Mouse (Mus musculus) right cerebral cortex, adult 18-20 months (tissue): ENCODE results near the gene Sucla2.

Source experiments
- DNase-seq: peaks from one replicate; pipeline ENCODE4 v3.0.0; 2022; ENCODE audit warnings: mixed read lengths

The Sucla2 gene

DNA sequence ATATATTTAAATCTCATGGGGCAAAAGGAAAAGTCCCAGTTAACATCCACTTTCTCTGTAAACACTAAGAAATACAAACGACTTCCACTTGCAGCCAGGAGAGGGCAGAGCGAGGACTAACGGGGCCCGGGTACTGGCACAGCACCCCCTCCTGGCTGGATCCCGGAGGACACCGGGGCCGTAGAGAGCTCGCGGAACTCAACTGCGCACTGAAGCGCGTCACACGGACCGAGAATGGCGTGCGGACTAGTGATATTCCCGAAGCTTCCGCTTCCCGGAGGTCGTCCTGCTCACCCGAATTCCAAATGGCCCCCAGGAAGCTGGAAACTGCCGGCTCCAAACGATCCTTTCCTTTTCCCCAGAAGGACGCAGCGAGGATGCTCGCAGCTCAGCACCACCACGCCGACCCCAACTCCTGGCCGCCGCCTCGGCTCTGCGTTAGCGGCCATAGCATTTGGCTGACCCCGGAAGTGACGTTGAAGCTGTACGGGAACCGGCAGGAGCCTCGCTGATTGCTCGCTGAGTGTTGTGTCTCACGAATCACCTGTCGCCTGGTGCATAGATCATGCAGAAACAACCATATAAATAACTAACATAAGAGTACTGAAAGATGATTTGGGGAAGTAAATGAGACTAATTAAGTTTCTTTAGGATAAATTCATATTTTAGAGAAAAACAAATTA, at the start of gene Sucla2:
Sucla2 (plus strand) TSS at position 554 of the 683 bp plus-strand sequence.
- peak; percentile 95 for DNase-seq

DNA sequence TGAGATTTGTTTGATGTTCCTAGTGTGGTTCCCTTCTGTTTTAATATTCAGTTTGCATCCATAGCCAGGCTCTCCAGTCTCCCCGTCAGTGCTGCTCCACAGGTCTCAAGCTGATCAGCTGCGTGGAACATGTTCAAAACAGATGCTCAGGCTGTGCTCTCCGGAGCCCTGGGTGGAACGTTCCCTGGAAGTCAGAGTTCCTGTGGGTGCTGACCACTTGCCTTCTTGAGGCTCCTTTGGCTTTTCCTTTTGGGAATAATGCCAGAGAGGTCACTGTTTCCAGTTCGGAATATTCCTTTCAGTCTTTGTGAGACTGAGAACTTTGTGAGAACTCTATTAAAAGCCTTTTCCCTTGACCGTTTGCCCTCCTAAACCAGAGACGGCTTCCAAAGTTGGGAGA, 49.6 kb upstream of the Sucla2 start:
- DNase-seq: no peak

GRCm38 (mm10) chr14:73476361-73476934, 48.7 kb upstream of the Sucla2 start:
- no peak for DNase-seq

DNA sequence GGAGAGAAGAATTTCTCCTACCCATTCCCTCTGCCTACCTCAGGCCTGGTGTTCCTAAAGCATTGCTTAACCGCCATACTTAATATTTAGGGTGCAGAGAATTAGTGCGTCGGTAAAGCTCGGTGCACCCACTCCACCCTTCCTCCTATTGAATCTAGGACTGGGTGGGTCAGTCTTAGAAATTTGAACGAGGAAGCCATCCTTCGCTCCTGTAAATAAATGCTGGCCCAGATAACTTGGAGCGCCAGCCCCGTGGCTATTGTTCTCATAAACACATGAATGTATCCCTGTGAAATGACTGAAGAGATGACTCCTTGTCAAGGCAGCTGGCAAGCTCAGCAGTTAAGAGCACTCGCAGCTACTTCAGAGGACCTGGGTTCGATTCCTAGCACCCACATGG, 48.0 kb upstream of the Sucla2 start:
- DNase-seq: no peak

- DNase-seq: no peak
Measured at GRCm38 (mm10) chr14:73478321-73478720, 46.8 kb upstream of the Sucla2 start.

DNA sequence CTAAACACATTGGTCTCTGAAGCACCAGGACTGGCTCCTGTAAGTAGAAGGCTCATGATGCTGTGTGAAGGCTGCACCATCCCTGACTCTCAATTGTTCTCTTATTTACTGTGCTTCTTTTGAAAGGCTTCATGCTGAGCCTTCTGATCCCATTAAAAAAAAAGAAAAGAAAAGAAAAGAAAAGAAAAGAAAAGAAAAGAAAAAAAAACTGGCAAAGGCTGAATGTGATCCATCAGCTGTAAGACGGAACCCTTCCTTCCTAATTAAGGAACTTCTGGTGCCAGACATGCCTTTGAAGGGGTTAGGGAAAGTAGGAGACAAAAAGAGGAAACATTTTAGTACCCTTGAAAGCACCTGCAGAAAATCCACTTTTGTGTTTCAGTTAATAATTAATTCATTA, 45.3 kb upstream of the Sucla2 start:
- DNase-seq: no peak

GRCm38 (mm10) chr14:73483516-73484229, 41.4 kb upstream of the Sucla2 start:
- DNase-seq: no peak

DNA sequence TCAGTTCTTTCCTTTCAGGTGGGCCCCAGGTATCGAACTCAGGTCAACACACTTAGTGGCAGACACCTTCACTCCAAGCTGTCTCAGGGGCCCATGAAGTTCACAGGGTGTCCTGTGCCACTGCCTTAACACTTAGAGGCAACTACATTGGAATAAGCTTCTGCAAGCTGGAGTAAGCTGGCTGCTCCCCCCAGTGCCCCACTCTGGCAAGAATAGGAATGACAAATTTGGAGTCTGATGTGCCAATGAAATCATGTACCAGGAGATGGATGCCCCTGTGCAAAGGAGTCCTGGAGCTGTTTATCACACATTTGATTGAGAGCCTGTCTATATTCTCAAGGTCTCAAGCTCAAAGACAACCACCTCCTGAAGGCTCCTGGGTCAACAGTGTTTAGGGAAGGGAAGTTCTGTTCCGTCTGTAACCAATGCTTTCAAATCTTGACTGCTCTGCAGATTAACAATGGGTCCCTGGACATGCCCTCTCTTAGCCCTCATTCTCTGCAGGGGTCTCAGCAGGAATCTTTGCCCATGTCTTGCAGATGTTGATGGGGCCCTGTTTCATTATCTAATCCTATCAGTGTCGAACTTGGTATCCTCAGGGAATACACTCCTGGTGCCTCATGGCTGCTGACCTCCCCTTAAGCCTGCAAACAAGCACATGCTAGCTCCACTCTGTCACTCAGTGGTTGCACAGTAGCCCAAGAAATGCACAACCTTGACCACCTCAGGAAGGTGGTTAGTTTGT, 40.6 kb upstream of the Sucla2 start:
- no peak for DNase-seq

DNA sequence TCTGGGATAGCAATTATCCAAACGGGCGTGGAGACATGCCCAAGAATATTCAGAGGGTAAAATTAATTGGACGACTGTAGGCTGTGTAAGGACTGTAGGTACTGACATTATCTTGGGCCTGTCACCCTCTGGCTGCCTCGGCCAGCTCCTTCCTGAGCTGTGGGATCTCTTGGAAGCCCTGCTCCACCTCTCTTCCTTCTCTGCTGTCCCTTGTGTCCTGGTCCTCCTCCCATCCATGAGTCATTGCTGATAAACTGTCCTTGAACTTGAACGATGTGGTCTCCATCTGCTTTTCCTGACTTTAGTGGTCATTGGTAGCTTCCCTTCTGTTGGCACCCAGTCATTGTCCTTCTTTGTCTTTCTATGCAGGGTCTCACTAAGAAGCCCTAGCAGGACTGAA, 38.5 kb upstream of the Sucla2 start:
- DNase-seq: no peak

DNA sequence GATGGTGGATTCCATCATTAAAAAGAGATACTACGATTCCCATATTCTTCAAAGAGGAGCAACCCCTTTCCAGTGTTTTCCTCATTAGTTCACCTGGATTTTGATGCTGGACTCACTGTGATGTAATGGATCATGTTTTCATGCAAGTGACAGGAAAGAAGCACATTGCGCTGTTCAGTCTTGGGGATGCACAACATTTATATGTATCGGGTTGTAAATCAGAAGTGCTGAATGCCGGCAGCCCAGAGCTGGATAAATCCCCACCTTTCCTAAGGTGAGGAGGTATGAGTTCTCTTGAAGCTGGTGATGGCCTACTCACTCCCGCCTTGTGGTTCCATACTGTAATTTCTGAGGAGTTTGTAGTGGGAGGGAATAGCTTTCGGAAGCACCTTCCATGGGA, 31.8 kb upstream of the Sucla2 start:
- DNase-seq: no peak

DNA sequence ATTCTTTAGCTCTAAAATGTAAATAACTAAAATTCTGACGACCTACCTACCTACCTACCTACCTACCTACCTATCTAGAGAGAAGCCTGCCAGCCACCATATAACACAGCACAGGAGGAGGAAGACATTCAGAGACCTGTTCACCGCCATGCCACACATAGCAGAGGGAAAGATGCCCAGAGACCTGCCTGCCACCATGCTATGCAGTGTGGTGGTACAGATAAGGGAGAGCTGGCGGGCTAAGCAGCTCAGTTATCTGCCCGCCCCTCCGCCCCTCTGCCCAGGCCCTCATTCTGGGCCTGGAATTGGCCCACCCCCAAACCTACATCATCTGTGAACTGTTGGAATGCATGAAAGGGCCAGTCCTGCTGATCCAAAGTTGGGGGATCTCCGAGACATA, 31.0 kb upstream of the Sucla2 start:
- DNase-seq: no peak

GRCm38 (mm10) chr14:73495753-73496152, 29.4 kb upstream of the Sucla2 start:
- DNase-seq: no peak

- no peak for DNase-seq
Measured at GRCm38 (mm10) chr14:73501283-73501682, 23.8 kb upstream of the Sucla2 start.

DNA sequence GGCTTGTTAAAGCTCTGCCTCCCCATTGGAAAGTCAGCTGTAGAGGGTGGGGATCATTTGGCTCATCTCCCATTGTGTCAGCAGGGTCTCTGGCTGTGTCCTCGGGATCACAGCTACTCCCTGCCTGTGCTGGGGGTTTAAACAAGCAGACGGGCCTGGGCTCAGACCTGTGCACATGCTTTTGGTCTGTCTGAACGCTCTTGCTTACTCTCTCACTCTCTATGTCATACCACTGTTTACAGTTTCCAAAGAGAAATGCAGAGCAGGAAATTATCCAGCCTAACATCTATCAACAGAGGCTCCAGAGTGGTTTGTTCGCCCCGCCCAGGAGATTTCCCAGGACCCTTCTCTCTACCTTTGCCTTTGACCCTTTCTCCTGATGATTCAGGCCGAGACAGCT, 23.4 kb upstream of the Sucla2 start:
- no peak for DNase-seq

- no peak for DNase-seq
Measured at GRCm38 (mm10) chr14:73502591-73503184, 22.4 kb upstream of the Sucla2 start.

DNA sequence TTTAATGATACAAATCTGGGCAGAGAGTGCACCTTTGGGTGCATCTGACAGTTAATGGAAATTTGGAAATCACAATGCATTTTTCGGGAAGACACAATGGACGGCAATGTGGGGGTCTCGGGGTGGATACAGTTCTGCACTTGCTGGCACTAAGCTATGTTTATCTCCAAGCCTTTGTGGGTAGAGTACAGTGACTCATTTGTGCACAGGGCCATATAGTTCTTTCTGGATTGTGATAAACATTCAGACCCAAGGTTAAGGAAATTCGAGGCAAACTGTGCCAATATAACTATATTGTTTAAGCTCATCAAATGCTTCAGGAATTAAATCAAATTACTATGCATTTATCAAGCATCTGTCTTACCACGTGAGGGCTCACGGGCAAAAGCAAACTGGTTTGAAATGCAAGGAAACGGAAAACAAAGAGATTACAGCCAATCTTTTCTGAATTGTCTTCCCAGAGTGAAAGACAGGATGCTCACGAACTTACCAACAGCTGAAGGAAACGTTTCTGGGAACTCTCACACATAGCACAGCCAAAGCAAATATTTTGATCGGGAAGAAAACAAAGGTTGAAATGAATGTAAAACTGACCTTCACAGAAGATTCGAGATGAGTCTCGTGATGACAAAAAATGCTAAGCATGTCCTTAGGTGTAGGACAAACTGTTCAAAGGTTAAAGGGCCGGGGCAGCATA, 21.7 kb upstream of the Sucla2 start:
- DNase-seq: no peak

DNA sequence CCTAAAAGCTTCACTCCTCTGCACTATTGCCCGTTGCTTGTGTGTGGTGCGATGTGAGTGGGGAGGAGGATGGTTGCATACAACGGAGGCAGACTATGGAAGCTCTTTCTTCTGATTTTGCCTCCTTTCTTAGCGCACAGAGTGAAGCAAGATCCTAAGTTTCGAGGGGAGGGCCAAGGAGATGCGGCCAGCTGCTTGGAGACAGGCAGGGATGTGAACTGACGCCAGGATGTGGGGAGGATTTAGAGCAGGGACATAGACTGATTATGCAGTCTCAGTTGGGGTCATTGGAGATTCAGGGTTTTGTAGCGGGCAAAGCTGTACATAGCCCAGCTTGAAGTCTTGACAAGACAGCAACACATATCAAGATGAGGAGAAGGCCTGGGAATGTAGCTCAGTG, 18.8 kb upstream of the Sucla2 start:
- DNase-seq: no peak

- DNase-seq: no peak
Measured at GRCm38 (mm10) chr14:73507200-73507599, 17.9 kb upstream of the Sucla2 start.

- DNase-seq: no peak
Measured at GRCm38 (mm10) chr14:73507702-73508376, 17.3 kb upstream of the Sucla2 start.

GRCm38 (mm10) chr14:73508630-73509395, 16.3 kb upstream of the Sucla2 start:
- DNase-seq: no peak
